Mouse (Mus musculus) macrophage (primary cell): ENCODE measurements around the gene Ppp1r13b. TPM values are rescaled to one million over a fixed set of nuclear protein-coding genes. Genes with fewer than 3 reads are reported as not detected.

Source experiments
- H3K27ac ChIP-seq: fragments of 350-480 bp; formaldehyde crosslinking; 2 replicates; pipeline ENCODE4 v1.9.0; 2021
- H3K36me3 ChIP-seq: fragments of 350-480 bp; formaldehyde crosslinking; 2 replicates; pipeline ENCODE4 v1.9.0; 2021; ENCODE audit errors: inconsistent target
- H3K4me3 ChIP-seq: fragments of 350-480 bp; formaldehyde crosslinking; 2 replicates; pipeline ENCODE4 v1.9.0; 2021; ENCODE audit errors: inconsistent target
- H3K79me2 ChIP-seq: fragments of 350-480 bp; formaldehyde crosslinking; 2 replicates; pipeline ENCODE4 v1.9.0; 2021; ENCODE audit errors: inconsistent target
- WGBS: methylation state at CpG from one replicate; pipeline ENCODE4 v1.1.7; 2026; ENCODE audit warnings: inconsistent platforms; ENCODE audit not compliant: missing documents; 5-methylcytosine and 5-hydroxymethylcytosine counted together
- polyA plus RNA-seq: library from polyadenylated mRNA; stranded (reverse); fragments of 250-400 nt; gene quantifications from 3 replicates; pipeline ENCODE4 v1.2.4, GENCODE M21; 2018; ENCODE audit warnings: inconsistent platforms

Ppp1r13b gene
- polyA plus RNA-seq, 1 experiment from 2014 or later: 11.1 TPM

DNA sequence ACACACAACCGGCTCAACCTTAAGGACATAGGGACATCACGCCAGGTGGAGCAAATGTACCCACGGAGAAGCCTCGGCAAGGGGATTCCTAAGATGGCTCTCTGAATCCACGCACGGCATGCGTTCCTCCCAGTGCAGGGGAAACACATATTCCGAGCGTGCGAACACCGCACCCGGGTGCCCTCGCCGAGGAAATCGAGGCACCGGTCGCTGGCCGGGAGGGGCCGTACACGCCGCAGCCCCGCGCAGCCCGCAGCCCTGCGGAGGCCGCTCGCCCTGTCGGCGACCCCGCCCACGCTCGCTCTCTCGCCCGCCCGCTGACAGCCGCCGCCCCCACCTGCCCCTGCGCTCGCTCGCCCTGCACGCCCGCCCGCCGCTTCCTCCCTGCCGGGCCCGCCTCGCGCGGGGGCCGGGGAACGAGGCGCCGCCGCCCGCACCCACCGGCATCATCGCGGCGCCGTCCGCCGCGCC is 454 bp downstream of the Ppp1r13b start:
- 1% methylated on average over 55 of the region's 63 CpGs for WGBS
- Histone ChIP-seq H3K4me3 (peak overlapping the region; percentile 55), H3K79me2 (peaks cover 49% of the 10 kb centered on the region), H3K27ac (no peak overlapping the region), H3K36me3 (no peaks in the 10 kb centered on the region)

- Histone ChIP-seq H3K36me3 (no peaks in the 10 kb centered on the region), H3K4me3 (no peak overlapping the region), H3K79me2 (peaks cover 58% of the 10 kb centered on the region), H3K27ac (no peak overlapping the region)
- WGBS: 46% methylated on average over 5 of the region's 5 CpGs
Observed at GRCm38 (mm10) chr12:111906309-111906875, 1.5 kb downstream of the Ppp1r13b start.

- H3K79me2 ChIP-seq: peaks cover 95% of the 10 kb centered on the region
- H3K4me3 ChIP-seq: no peak overlapping the region
- H3K27ac ChIP-seq: no peak overlapping the region
- 62% methylated on average over 7 of the region's 7 CpGs for WGBS
- H3K36me3 ChIP-seq: no peaks in the 10 kb centered on the region
Observed at GRCm38 (mm10) chr12:111902488-111902887, 5.4 kb downstream of the Ppp1r13b start.

GRCm38 (mm10) chr12:111901105-111901875 is 6.6 kb downstream of the Ppp1r13b start:
- 48% methylated on average over 12 of the region's 12 CpGs for WGBS
- H3K27ac ChIP-seq: no peak overlapping the region
- no peaks in the 10 kb centered on the region for H3K36me3 ChIP-seq
- no peak overlapping the region for H3K4me3 ChIP-seq
- H3K79me2 ChIP-seq: peaks cover 97% of the 10 kb centered on the region

DNA sequence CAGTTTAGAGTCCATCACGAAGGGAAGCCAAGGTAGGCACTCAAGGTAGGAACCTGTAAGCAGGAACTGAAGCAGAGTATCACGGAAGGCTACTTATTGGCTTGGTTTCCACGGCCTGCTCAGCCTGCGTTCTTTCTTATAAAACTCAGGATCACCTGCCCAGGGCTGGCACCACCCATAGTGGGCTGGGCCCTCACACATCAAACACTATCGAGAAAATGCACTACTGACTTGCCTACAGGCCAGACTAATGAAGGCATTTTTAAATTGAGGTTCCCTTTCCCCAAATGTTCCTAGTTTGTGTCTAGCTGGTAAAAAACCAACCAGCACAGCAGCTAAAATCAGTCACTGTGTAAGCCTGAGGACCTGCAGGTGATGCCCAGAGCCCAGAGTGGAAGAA is 8.3 kb downstream of the Ppp1r13b start:
- no peaks in the 10 kb centered on the region for H3K36me3 ChIP-seq
- peaks cover 93% of the 10 kb centered on the region for H3K79me2 ChIP-seq
- no peak overlapping the region for H3K27ac ChIP-seq
- no peak overlapping the region for H3K4me3 ChIP-seq
- 98% methylated on average over 4 of the region's 5 CpGs for WGBS

GRCm38 (mm10) chr12:111898686-111899085 is 9.2 kb downstream of the Ppp1r13b start:
- 83% methylated on average over 9 of the region's 9 CpGs for WGBS
- Histone ChIP-seq H3K27ac (no peak overlapping the region), H3K79me2 (peaks cover 83% of the 10 kb centered on the region), H3K36me3 (no peaks in the 10 kb centered on the region), H3K4me3 (no peak overlapping the region)

DNA sequence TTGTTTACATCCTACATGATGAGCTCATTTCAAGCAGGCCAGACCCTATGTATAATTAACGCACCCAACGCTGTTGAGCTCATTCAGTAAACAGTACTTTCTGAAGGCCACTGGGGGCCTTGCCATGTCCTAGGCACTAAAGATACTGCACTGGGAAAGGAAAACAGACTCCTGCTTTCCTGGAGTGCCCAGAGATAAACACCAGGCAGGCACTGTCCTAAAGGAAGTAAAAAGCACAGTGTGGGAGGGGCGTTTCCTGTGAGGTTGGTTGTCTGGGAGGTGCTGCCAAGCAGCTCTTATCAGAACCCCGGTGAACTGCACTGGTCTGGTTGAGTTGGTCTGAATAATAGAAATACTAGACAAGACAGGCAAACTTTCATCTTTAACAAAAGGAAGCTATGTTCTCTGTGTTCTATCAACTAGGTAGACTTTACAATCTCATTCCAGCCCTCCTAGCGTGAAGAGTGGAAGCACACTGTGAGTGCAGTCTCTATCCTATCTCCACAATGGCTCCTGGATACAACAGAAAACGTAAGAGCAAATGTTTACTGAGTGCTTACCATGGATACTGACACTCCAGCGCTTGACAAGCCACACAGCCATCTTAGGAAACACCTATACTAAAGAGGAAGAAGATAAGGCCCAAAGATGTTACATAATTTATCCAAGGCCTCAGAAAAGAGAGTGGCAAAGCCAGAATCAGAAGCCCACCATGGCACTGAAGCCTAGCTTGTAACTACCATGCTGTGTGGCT is 10.8 kb downstream of the Ppp1r13b start:
- Histone ChIP-seq H3K27ac (no peak overlapping the region), H3K36me3 (no peaks in the 10 kb centered on the region), H3K79me2 (peaks cover 84% of the 10 kb centered on the region), H3K4me3 (no peak overlapping the region)
- WGBS: 32% methylated on average over 7 of the region's 7 CpGs

DNA sequence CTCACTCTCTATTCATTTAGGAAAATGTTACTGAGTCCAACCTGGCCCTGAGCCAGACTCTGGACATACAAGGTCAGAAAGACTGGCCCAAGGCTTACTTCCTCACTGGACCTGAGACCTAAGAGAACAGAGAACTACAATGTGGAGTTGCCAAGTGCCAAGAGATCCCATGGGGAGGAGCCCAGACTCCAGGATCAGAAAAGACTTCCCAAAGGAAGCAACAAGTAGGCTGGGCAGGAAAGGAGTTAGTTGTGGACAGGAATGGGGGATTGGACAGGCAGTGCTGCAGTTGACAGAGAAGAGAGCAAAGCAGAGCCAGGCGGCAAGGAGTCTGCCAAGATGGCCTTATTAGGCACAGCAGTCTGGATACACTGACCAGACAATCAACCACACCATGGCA is 13.8 kb downstream of the Ppp1r13b start:
- no peak overlapping the region for H3K4me3 ChIP-seq
- H3K27ac ChIP-seq: no peak overlapping the region
- peaks cover 78% of the 10 kb centered on the region for H3K79me2 ChIP-seq
- WGBS: 100% methylated on average over 1 of the region's 1 CpGs
- no peaks in the 10 kb centered on the region for H3K36me3 ChIP-seq

- 100% methylated on average over 1 of the region's 1 CpGs for WGBS
- Histone ChIP-seq H3K4me3 (no peak overlapping the region), H3K27ac (no peak overlapping the region), H3K36me3 (no peaks in the 10 kb centered on the region), H3K79me2 (peaks cover 77% of the 10 kb centered on the region)
Observed at GRCm38 (mm10) chr12:111892981-111893380, 14.9 kb downstream of the Ppp1r13b start.

DNA sequence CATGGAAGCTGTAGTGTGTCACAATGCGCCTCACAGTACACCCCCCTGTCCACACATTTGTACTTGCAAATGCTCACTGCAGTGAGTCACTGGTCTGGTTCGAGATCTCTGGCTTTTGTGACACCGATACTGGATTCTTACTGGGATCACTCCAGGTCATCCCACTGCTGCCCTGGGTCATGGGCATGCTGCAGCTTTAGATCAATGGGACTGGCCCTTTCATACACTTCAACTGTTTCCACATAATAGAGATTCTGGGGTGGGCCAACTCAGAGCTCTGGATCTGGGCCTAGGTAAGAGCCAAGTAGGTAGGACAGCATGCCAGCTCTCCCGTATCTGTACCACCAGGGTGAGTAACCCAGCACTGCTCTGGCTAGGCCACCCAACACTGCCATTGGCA is 16.1 kb downstream of the Ppp1r13b start:
- 100% methylated on average over 4 of the region's 4 CpGs for WGBS
- no peaks in the 10 kb centered on the region for H3K36me3 ChIP-seq
- peaks cover 77% of the 10 kb centered on the region for H3K79me2 ChIP-seq
- no peak overlapping the region for H3K4me3 ChIP-seq
- H3K27ac ChIP-seq: no peak overlapping the region

DNA sequence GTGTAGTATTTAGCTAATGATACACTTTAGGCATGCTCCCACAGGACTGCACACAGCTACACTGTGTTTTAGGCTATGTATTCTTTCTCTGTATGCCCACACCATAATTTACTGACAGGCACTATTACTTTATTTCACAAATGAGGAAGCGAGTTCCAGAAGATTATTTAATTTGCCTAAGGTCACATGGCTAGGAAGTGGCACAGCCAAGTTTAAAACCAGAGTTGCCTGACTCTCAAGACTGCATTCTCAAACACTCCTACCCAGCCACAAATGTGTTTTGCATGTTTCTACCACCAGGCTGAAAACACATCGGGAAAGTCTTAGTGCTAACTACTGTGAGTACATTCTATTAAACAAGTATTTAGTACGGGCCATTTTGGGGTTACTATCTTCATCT is 18.7 kb downstream of the Ppp1r13b start:
- WGBS: 16% methylated on average over 3 of the region's 3 CpGs
- Histone ChIP-seq H3K27ac (peak overlapping the region; percentile 27; the same call in 1 of the 2 replicates), H3K36me3 (no peaks in the 10 kb centered on the region), H3K4me3 (no peak overlapping the region), H3K79me2 (peaks cover 83% of the 10 kb centered on the region)

GRCm38 (mm10) chr12:111888303-111888864 is 19.5 kb downstream of the Ppp1r13b start:
- H3K27ac ChIP-seq: no peak overlapping the region
- no peak overlapping the region for H3K4me3 ChIP-seq
- no peaks in the 10 kb centered on the region for H3K36me3 ChIP-seq
- peaks cover 89% of the 10 kb centered on the region for H3K79me2 ChIP-seq
- 90% methylated on average over 4 of the region's 4 CpGs for WGBS

- Histone ChIP-seq H3K27ac (no peak overlapping the region), H3K79me2 (peaks cover 89% of the 10 kb centered on the region), H3K36me3 (no peaks in the 10 kb centered on the region), H3K4me3 (no peak overlapping the region)
- WGBS: 100% methylated on average over 1 of the region's 1 CpGs
Observed at GRCm38 (mm10) chr12:111887005-111887404, 20.9 kb downstream of the Ppp1r13b start.

GRCm38 (mm10) chr12:111882852-111883251 is 25.1 kb downstream of the Ppp1r13b start:
- no peaks in the 10 kb centered on the region for H3K36me3 ChIP-seq
- H3K4me3 ChIP-seq: no peak overlapping the region
- H3K79me2 ChIP-seq: peaks cover 81% of the 10 kb centered on the region; the same call in 1 of the 2 replicates
- H3K27ac ChIP-seq: no peak overlapping the region
- WGBS: 75% methylated on average over 4 of the region's 4 CpGs
